Mouse (Mus musculus) lung, embryonic 14.5 days (tissue): ENCODE measurements around the gene Exd1. TPM values are rescaled to one million over a fixed set of nuclear protein-coding genes. Genes with fewer than 3 reads are reported as not detected.
"Not testable (repeated sequence)": the region's sequence is repeated elsewhere in the genome, so short reads cannot be mapped to it uniquely, and the experiment has no call there.

Experiments
- ATAC-seq: fragments of 200-750 bp; cut with Nextera tagmentation; 2 replicates; pipeline ENCODE4 v1.8.0; 2017; ENCODE audit warnings: mild to moderate bottlenecking, moderate TSS enrichment, moderate library complexity; ENCODE audit not compliant: insufficient read depth
- DNase-seq: peaks from one replicate; pipeline ENCODE4 v3.0.0-alpha.2; 2015
- H3K27ac ChIP-seq: fragments of 300-500 bp; sonication (generic); 2 replicates; pipeline ENCODE4 v1.5.1; 2014; ENCODE audit warnings: low read depth, mild to moderate bottlenecking, moderate library complexity
- H3K27me3 ChIP-seq: fragments of 300-500 bp; sonication (generic); 2 replicates; pipeline ENCODE4 v1.6.1; 2014; ENCODE audit warnings: low read length, control low read depth; ENCODE audit not compliant: insufficient read depth
- H3K36me3 ChIP-seq: fragments of 300-500 bp; sonication (generic); 2 replicates; pipeline ENCODE4 v1.6.1; 2014; ENCODE audit warnings: control low read depth; ENCODE audit not compliant: insufficient read depth
- H3K4me1 ChIP-seq: fragments of 300-500 bp; sonication (generic); 2 replicates; pipeline ENCODE4 v1.6.1; 2014; ENCODE audit warnings: antibody characterized with exemption, control low read depth; ENCODE audit not compliant: insufficient read depth
- H3K4me2 ChIP-seq: fragments of 300-500 bp; sonication (generic); 2 replicates; pipeline ENCODE4 v1.6.1; 2014; ENCODE audit warnings: mild to moderate bottlenecking
- H3K4me3 ChIP-seq: fragments of 300-500 bp; sonication (generic); 2 replicates; pipeline ENCODE4 v1.5.1; 2014; ENCODE audit warnings: low read depth, low read length
- H3K9ac ChIP-seq: fragments of 300-500 bp; sonication (generic); 2 replicates; pipeline ENCODE4 v1.6.1; 2014
- H3K9me3 ChIP-seq: fragments of 300-500 bp; sonication (generic); 2 replicates; pipeline ENCODE4 v1.6.1; 2016; ENCODE audit warnings: low read depth, low read length, control low read depth
- CTCF ChIP-seq: IDR thresholded peaks from 2 replicates; pipeline ENCODE4 v1.5.1; 2016; ENCODE audit warnings: antibody characterized with exemption, low read depth
- WGBS: fragments of 180-500 bp; shearing (Covaris S2); extraction: QIAGEN DNeasy Blood & Tissue Kit; methylation state at CpG from one replicate; pipeline ENCODE4 v1.1.7; 2014; 5-methylcytosine and 5-hydroxymethylcytosine counted together
- polyA plus RNA-seq: library from polyadenylated mRNA; unstranded; fragments of >200 nt; fragmentation: Nextera tagmentation; extraction: Ambion mirVana; gene quantifications from 2 replicates; pipeline ENCODE4 v1.2.1, GENCODE M21; 2014

The Exd1 gene
- polyA plus RNA-seq, 1 experiment from 2014 or later = 0.17 TPM

GRCm38 (mm10) chr2:119512292-119512691 is 35.1 kb downstream of the Exd1 start:
- DNase-seq (peak; percentile 13), ATAC-seq (no peak)
- 77% methylated on average over 3 of the region's 3 CpGs for WGBS
- no peaks in the 10 kb centered on the region for H3K9me3 ChIP-seq
- H3K4me1 ChIP-seq = no peaks in the 10 kb centered on the region
- H3K36me3 ChIP-seq = no peaks in the 10 kb centered on the region
- TF ChIP-seq CTCF = peak; percentile 26; the same call in 1 of the 2 replicates
- H3K27ac ChIP-seq = no peak overlapping the region
- no peak overlapping the region for H3K9ac ChIP-seq
- H3K27me3 ChIP-seq = no peaks in the 10 kb centered on the region
- no peak overlapping the region for H3K4me2 ChIP-seq
- H3K4me3 ChIP-seq = no peak overlapping the region

DNA sequence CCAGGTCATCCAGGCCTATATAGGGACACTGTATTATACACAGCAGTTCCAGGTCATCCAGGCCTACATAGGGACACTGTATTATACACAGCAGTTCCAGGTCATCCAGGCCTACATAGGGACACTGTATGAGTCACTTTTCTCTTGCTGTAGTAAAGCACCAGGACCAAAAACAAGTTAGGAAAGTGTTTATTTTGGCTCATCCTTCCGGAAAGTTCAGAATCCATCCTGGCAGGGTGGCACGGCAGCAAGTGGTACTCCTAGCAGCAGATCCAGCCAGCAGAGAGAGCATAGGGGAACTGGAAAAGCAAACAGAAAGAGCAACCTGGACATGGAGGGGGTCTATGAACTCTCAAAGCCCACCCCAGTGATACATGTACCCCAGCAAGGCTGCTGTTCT is 36.6 kb downstream of the Exd1 start:
- no peak overlapping the region for H3K27ac ChIP-seq
- H3K36me3 ChIP-seq = no peaks in the 10 kb centered on the region
- H3K9ac ChIP-seq = no peak overlapping the region
- no peaks in the 10 kb centered on the region for H3K9me3 ChIP-seq
- no peak for TF ChIP-seq CTCF
- H3K27me3 ChIP-seq = no peaks in the 10 kb centered on the region
- no peaks in the 10 kb centered on the region for H3K4me1 ChIP-seq
- 79% methylated on average over 2 of the region's 2 CpGs for WGBS
- H3K4me3 ChIP-seq = no peak overlapping the region
- no peak for ATAC-seq
- H3K4me2 ChIP-seq = no peak overlapping the region
- no peak for DNase-seq

DNA sequence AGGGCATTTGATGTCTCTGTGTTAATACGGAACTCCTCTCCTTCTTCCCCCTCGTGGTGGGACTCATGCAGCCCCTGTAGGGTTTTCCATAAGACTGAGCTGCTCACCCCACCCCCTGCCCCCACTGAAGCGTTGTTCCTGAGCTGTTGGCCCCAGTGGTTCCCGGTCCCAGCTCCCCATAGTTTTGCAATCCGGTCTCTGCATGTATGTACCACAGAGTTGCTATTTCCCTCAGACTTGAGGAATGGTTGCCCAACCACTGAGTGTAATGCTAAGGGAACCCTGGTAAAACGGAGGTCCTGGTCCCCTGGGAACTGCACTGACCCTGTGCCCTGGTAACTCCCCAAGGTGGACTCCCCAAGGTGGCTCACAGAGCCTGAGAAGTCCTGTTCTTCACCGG is 38.9 kb downstream of the Exd1 start:
- H3K27me3 ChIP-seq, H3K9ac ChIP-seq, H3K36me3 ChIP-seq, ATAC-seq, H3K4me1 ChIP-seq, H3K4me3 ChIP-seq, H3K27ac ChIP-seq, DNase-seq, H3K9me3 ChIP-seq, H3K4me2 ChIP-seq: not testable (repeated sequence)
- WGBS = 50% methylated on average over 7 of the region's 7 CpGs

DNA sequence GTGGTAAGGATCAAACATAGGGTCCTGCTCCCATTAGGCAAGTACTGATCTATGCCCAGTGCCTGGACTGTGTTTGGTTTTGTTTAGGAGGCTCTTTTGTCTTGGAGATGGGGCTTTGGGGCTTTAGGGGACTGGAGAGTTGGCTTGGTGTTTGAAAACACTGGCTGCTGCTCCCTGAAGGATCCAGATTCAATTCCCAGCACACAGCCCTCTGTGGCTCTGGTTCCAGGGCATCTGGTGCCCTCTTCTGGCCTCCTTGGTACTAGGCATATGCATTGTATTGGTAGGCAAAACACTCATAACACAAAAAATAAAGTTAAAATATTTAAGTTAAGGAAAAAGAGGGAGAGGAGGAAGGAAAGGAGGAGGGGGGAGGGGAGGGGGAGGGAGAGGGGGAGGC is 40.3 kb downstream of the Exd1 start:
- H3K4me2 ChIP-seq = no peak overlapping the region
- no peak overlapping the region for H3K27ac ChIP-seq
- TF ChIP-seq CTCF = peak; percentile 41; the same call in 1 of the 2 replicates
- no peaks in the 10 kb centered on the region for H3K4me1 ChIP-seq
- H3K27me3 ChIP-seq = no peaks in the 10 kb centered on the region
- H3K9me3 ChIP-seq = no peaks in the 10 kb centered on the region
- DNase-seq (peak; percentile 24), ATAC-seq (no peak)
- no peak overlapping the region for H3K4me3 ChIP-seq
- H3K9ac ChIP-seq = no peak overlapping the region
- H3K36me3 ChIP-seq = no peaks in the 10 kb centered on the region

- 92% methylated on average over 2 of the region's 2 CpGs for WGBS
Observed at GRCm38 (mm10) chr2:119500965-119501652, 46.3 kb downstream of the Exd1 start.

DNA sequence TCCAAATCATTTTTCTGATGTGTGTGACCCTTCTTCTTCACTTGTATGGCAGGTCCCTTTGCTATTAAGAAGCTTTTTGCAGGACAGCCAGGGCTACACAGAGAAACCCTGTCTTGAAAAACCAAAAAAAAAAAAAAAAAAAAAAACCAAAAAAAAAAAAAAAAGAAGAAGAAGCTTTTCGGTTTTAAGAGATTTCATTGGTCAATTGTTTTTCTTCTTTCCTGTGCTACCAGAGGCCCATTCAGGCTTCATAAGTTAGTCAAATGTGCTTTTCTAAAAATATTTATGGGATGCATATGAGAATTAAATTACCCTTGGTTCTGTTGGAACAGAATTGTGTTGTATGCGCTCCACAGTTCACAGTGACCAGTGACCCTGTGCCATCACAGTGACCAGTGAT is 48.6 kb downstream of the Exd1 start:
- 77% methylated on average over 2 of the region's 2 CpGs for WGBS
- no peak for TF ChIP-seq CTCF

More at GRCm38 (mm10) chr2:119500965-119501652, 46.3 kb downstream of the Exd1 start:
- Histone ChIP-seq H3K27ac (no peak overlapping the region), H3K9me3 (no peaks in the 10 kb centered on the region), H3K27me3 (no peaks in the 10 kb centered on the region), H3K4me3 (no peak overlapping the region), H3K4me1 (no peaks in the 10 kb centered on the region), H3K36me3 (no peaks in the 10 kb centered on the region), H3K9ac (no peak overlapping the region), H3K4me2 (no peak overlapping the region)
- ATAC-seq (no peak), DNase-seq (no peak)
- no peak for TF ChIP-seq CTCF

DNA sequence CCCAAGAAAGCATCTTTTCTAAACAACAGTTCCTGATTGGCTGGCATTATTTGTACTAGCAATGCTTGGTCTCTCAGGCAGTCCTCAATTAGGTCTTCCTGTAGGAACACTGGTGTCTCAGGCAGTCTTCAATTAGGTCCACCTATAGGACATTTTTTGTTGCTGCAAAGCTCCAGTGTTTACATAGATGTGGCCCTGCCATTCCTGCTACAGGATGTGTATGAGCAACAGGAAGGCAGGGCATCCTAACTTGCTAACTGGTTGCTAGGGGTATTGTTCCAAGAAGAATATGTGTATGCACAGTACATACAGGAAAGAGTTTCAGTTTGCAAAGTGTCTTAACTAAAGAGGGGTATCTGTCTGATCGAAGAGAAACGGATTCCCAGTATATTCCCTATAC is 51.3 kb downstream of the Exd1 start:
- Histone ChIP-seq H3K4me2 (no peak overlapping the region), H3K4me1 (no peaks in the 10 kb centered on the region), H3K27me3 (no peaks in the 10 kb centered on the region), H3K36me3 (no peaks in the 10 kb centered on the region), H3K9ac (no peak overlapping the region), H3K9me3 (no peaks in the 10 kb centered on the region), H3K4me3 (no peak overlapping the region), H3K27ac (no peak overlapping the region)
- ATAC-seq = no peak; the same call in 1 of the 2 replicates
- DNase-seq = peak; percentile 17
- no peak for TF ChIP-seq CTCF
- 82% methylated on average over 2 of the region's 2 CpGs for WGBS

More for the DNA sequence above, 48.6 kb downstream of the Exd1 start:
- DNase-seq = no peak
- H3K4me2 ChIP-seq = no peak overlapping the region
- no peaks in the 10 kb centered on the region for H3K36me3 ChIP-seq
- H3K9ac ChIP-seq = no peak overlapping the region
- H3K27me3 ChIP-seq = no peaks in the 10 kb centered on the region
- no peak overlapping the region for H3K4me3 ChIP-seq
- H3K4me1 ChIP-seq = no peaks in the 10 kb centered on the region
- ATAC-seq = no peak
- no peaks in the 10 kb centered on the region for H3K9me3 ChIP-seq
- no peak overlapping the region for H3K27ac ChIP-seq

DNA sequence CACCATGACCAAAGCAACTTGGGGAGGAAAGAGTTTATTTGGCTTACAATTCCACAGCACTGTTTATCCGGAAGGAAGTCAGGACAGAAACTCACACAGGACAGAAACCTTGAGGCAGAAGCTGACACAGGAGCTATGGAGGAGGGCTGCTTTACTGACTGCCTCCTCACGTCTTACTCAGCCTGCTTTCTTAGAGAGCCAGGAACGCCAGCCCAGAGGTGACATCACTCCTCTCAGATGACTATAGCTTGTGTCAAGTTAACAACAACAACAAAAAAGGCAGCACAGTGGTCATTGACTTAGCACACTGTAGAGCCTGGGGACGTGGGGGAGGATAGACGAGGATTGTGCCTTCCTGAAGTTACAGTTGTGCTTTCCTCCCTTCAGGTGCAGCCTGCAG is 55.5 kb downstream of the Exd1 start:
- 49% methylated on average over 5 of the region's 5 CpGs for WGBS
- no peaks in the 10 kb centered on the region for H3K4me1 ChIP-seq
- no peak overlapping the region for H3K4me2 ChIP-seq
- no peak for TF ChIP-seq CTCF
- H3K27me3 ChIP-seq = no peaks in the 10 kb centered on the region
- ATAC-seq (no peak), DNase-seq (no peak)
- H3K9ac ChIP-seq = no peak overlapping the region
- H3K9me3 ChIP-seq = no peaks in the 10 kb centered on the region
- no peak overlapping the region for H3K4me3 ChIP-seq
- H3K36me3 ChIP-seq = no peaks in the 10 kb centered on the region
- no peak overlapping the region for H3K27ac ChIP-seq
